Mouse (Mus musculus) heart, embryonic 15.5 days (tissue): Measurements from ENCODE around the gene Hoxc4. TPM values are rescaled to one million over a fixed set of nuclear protein-coding genes. Genes with fewer than 3 reads are reported as not detected.

Source experiments
- ATAC-seq: fragments of 200-750 bp; cut with Nextera tagmentation; replicated peaks from 2 replicates; pipeline ENCODE4 v1.8.0; 2017; ENCODE audit warnings: low read depth, moderate TSS enrichment; ENCODE audit not compliant: insufficient number of reproducible peaks, insufficient read depth, low FRiP score
- H3K27ac ChIP-seq: fragments of 300-500 bp; sonication (generic); 2 replicates; pipeline ENCODE4 v1.5.1; 2015; ENCODE audit warnings: mild to moderate bottlenecking, inconsistent platforms
- H3K27me3 ChIP-seq: fragments of 300-500 bp; sonication (generic); 2 replicates; pipeline ENCODE4 v1.6.1; 2015; ENCODE audit warnings: inconsistent platforms
- H3K36me3 ChIP-seq: fragments of 300-500 bp; sonication (generic); 2 replicates; pipeline ENCODE4 v1.6.1; 2015; ENCODE audit warnings: mild to moderate bottlenecking, inconsistent platforms
- H3K4me1 ChIP-seq: fragments of 300-500 bp; sonication (generic); replicated peaks from 2 replicates; pipeline ENCODE4 v1.6.1; 2015; ENCODE audit warnings: inconsistent platforms
- H3K4me2 ChIP-seq: fragments of 300-500 bp; sonication (generic); 2 replicates; pipeline ENCODE4 v1.6.1; 2015; ENCODE audit warnings: inconsistent platforms, mild to moderate bottlenecking, moderate library complexity
- H3K4me3 ChIP-seq: fragments of 300-500 bp; sonication (generic); 2 replicates; pipeline ENCODE4 v1.5.1; 2015; ENCODE audit warnings: mild to moderate bottlenecking, inconsistent platforms
- H3K9ac ChIP-seq: fragments of 300-500 bp; sonication (generic); 2 replicates; pipeline ENCODE4 v1.6.1; 2015; ENCODE audit warnings: mild to moderate bottlenecking, inconsistent platforms
- H3K9me3 ChIP-seq: fragments of 300-500 bp; sonication (generic); replicated peaks from 2 replicates; pipeline ENCODE4 v1.6.1; 2016; ENCODE audit warnings: inconsistent platforms
- WGBS: fragments of 180-500 bp; shearing (Covaris S2); methylation state at CpG from one replicate; pipeline ENCODE4 v1.1.7; 2015; ENCODE audit warnings: mixed read lengths; 5-methylcytosine and 5-hydroxymethylcytosine counted together
- polyA plus RNA-seq: library from polyadenylated mRNA; unstranded; fragments of >200 nt; fragmentation: Nextera tagmentation; extraction: Ambion mirVana; gene quantifications from 2 replicates; pipeline ENCODE4 v1.2.1, GENCODE M21; 2015

Hoxc4 gene
- polyA plus RNA-seq, 1 experiment from 2014 or later: 0.52 TPM

GRCm38 (mm10) chr15:102991782-102992181 is 27.0 kb upstream of the Hoxc4 start:
- no peak for ATAC-seq
- 2% methylated on average over 7 of the region's 7 CpGs for WGBS

GRCm38 (mm10) chr15:102992206-102992605 is 26.5 kb upstream of the Hoxc4 start:
- H3K27ac ChIP-seq: no peak overlapping the region
- H3K27me3 ChIP-seq: peaks cover 96% of the 10 kb centered on the region
- no peak overlapping the region for H3K4me2 ChIP-seq
- H3K4me1 ChIP-seq: peaks cover 7% of the 10 kb centered on the region; the same call in 1 of the 2 replicates
- H3K9ac ChIP-seq: no peak overlapping the region
- WGBS: 3% methylated on average over 11 of the region's 11 CpGs
- H3K36me3 ChIP-seq: no peaks in the 10 kb centered on the region
- ATAC-seq: no peak
- H3K4me3 ChIP-seq: no peak overlapping the region
- no peaks in the 10 kb centered on the region for H3K9me3 ChIP-seq

More at GRCm38 (mm10) chr15:102991782-102992181, 27.0 kb upstream of the Hoxc4 start:
- H3K27ac ChIP-seq: no peak overlapping the region
- H3K27me3 ChIP-seq: peaks cover 96% of the 10 kb centered on the region
- no peak overlapping the region for H3K4me2 ChIP-seq
- H3K4me3 ChIP-seq: no peak overlapping the region
- no peaks in the 10 kb centered on the region for H3K36me3 ChIP-seq
- no peaks in the 10 kb centered on the region for H3K9me3 ChIP-seq
- H3K4me1 ChIP-seq: peaks cover 7% of the 10 kb centered on the region; the same call in 1 of the 2 replicates
- no peak overlapping the region for H3K9ac ChIP-seq

- no peak overlapping the region for H3K27ac ChIP-seq
- no peak for ATAC-seq
- no peaks in the 10 kb centered on the region for H3K36me3 ChIP-seq
- whole genome bisulfite sequencing: 2% methylated on average over 3 of the region's 3 CpGs
- no peak overlapping the region for H3K4me2 ChIP-seq
- peaks cover 5% of the 10 kb centered on the region; the same call in 1 of the 2 replicates for H3K4me1 ChIP-seq
- no peak overlapping the region for H3K4me3 ChIP-seq
- no peak overlapping the region for H3K9ac ChIP-seq
- H3K9me3 ChIP-seq: no peaks in the 10 kb centered on the region
- peaks cover 96% of the 10 kb centered on the region for H3K27me3 ChIP-seq
Measured at GRCm38 (mm10) chr15:102992863-102993262, 25.9 kb upstream of the Hoxc4 start.

GRCm38 (mm10) chr15:102996548-102996947 is 22.2 kb upstream of the Hoxc4 start:
- H3K4me2 ChIP-seq: no peak overlapping the region
- H3K4me3 ChIP-seq: no peak overlapping the region
- 5% methylated on average over 9 of the region's 9 CpGs for WGBS
- H3K27ac ChIP-seq: no peak overlapping the region
- H3K36me3 ChIP-seq: no peaks in the 10 kb centered on the region
- H3K4me1 ChIP-seq: peaks cover 28% of the 10 kb centered on the region
- ATAC-seq: no peak
- peaks cover 98% of the 10 kb centered on the region for H3K27me3 ChIP-seq
- no peaks in the 10 kb centered on the region for H3K9me3 ChIP-seq
- H3K9ac ChIP-seq: no peak overlapping the region

GRCm38 (mm10) chr15:102997431-102997830 is 21.3 kb upstream of the Hoxc4 start:
- Histone ChIP-seq H3K27ac (no peak overlapping the region), H3K27me3 (peaks cover 98% of the 10 kb centered on the region), H3K4me1 (peaks cover 30% of the 10 kb centered on the region), H3K9me3 (no peaks in the 10 kb centered on the region), H3K9ac (no peak overlapping the region), H3K4me3 (no peak overlapping the region), H3K36me3 (no peaks in the 10 kb centered on the region), H3K4me2 (no peak overlapping the region)
- 3% methylated on average over 3 of the region's 3 CpGs for whole genome bisulfite sequencing
- ATAC-seq: no peak

- Histone ChIP-seq H3K9me3 (no peaks in the 10 kb centered on the region), H3K27ac (no peak within 1 kb of the TSS), H3K4me3 (peak within 1 kb of the TSS; percentile 56), H3K4me2 (peak within 1 kb of the TSS; percentile 89), H3K27me3 (peaks cover 98% of the 10 kb centered on the region), H3K36me3 (no peaks in the 10 kb centered on the region), H3K4me1 (peaks cover 30% of the 10 kb centered on the region), H3K9ac (peak within 1 kb of the TSS; percentile 62)
- ATAC-seq: no peak
- WGBS: 3% methylated on average over 19 of the region's 19 CpGs
Measured at GRCm38 (mm10) chr15:102997939-102998355, 20.8 kb upstream of the Hoxc4 start, which contains the start of gene Hoxc6. TSS of gene Hoxc6 (plus strand) at chr15:102998257.

GRCm38 (mm10) chr15:102998608-102999182 is 20.0 kb upstream of the Hoxc4 start:
- Histone ChIP-seq H3K36me3 (no peaks in the 10 kb centered on the region), H3K9ac (peak overlapping the region; percentile 62), H3K27me3 (peaks cover 99% of the 10 kb centered on the region), H3K4me3 (peak overlapping the region; percentile 56), H3K9me3 (no peaks in the 10 kb centered on the region), H3K27ac (no peak overlapping the region), H3K4me1 (peaks cover 30% of the 10 kb centered on the region), H3K4me2 (peak overlapping the region; percentile 89)
- ATAC-seq: peak; percentile 37; the same call in 1 of the 2 replicates
- WGBS: under 1% methylated on average over 19 of the region's 19 CpGs

GRCm38 (mm10) chr15:102999183-102999831 is 19.4 kb upstream of the Hoxc4 start:
- peak overlapping the region; percentile 89 for H3K4me2 ChIP-seq
- peak overlapping the region; percentile 56 for H3K4me3 ChIP-seq
- H3K9ac ChIP-seq: peak overlapping the region; percentile 62
- no peaks in the 10 kb centered on the region for H3K9me3 ChIP-seq
- H3K36me3 ChIP-seq: no peaks in the 10 kb centered on the region
- peak; percentile 84 for ATAC-seq
- H3K27me3 ChIP-seq: peaks cover 99% of the 10 kb centered on the region
- peaks cover 30% of the 10 kb centered on the region for H3K4me1 ChIP-seq
- WGBS: 1% methylated on average over 32 of the region's 33 CpGs
- H3K27ac ChIP-seq: no peak overlapping the region

- 0 out of 2 replicates have a peak, but pooled peaks have one; percentile 17 for ATAC-seq
- Histone ChIP-seq H3K9me3 (no peaks in the 10 kb centered on the region), H3K4me3 (no peak overlapping the region), H3K27me3 (peaks cover 100% of the 10 kb centered on the region), H3K27ac (no peak overlapping the region), H3K36me3 (no peaks in the 10 kb centered on the region), H3K4me2 (peak overlapping the region; percentile 89), H3K4me1 (peaks cover 30% of the 10 kb centered on the region), H3K9ac (no peak overlapping the region)
- WGBS: 21% methylated on average over 11 of the region's 11 CpGs
Measured at GRCm38 (mm10) chr15:102999955-103000354, 18.8 kb upstream of the Hoxc4 start.

GRCm38 (mm10) chr15:103000501-103000901 is 18.2 kb upstream of the Hoxc4 start:
- no peaks in the 10 kb centered on the region for H3K9me3 ChIP-seq
- H3K27ac ChIP-seq: no peak overlapping the region
- peaks cover 30% of the 10 kb centered on the region for H3K4me1 ChIP-seq
- 15% methylated on average over 24 of the region's 24 CpGs for WGBS
- no peak overlapping the region for H3K9ac ChIP-seq
- peak overlapping the region; percentile 47 for H3K4me2 ChIP-seq
- no peak for ATAC-seq
- peaks cover 100% of the 10 kb centered on the region for H3K27me3 ChIP-seq
- H3K4me3 ChIP-seq: peak overlapping the region; percentile 27
- no peaks in the 10 kb centered on the region for H3K36me3 ChIP-seq

GRCm38 (mm10) chr15:103001370-103001769 is 17.4 kb upstream of the Hoxc4 start:
- Histone ChIP-seq H3K9ac (no peak overlapping the region), H3K4me1 (peaks cover 30% of the 10 kb centered on the region), H3K27me3 (peaks cover 100% of the 10 kb centered on the region), H3K36me3 (no peaks in the 10 kb centered on the region), H3K4me3 (0 out of 2 replicates have a peak overlapping the region, but pooled peaks have one; percentile 1), H3K4me2 (peak overlapping the region; percentile 47), H3K9me3 (no peaks in the 10 kb centered on the region), H3K27ac (no peak overlapping the region)
- WGBS: 29% methylated on average over 2 of the region's 2 CpGs
- no peak for ATAC-seq
